Mouse (Mus musculus) neural tube, embryonic 10.5 days (tissue): ENCODE results near the gene Ppif.

ENCODE experiments used
- DNase-seq: peaks from one replicate; pipeline ENCODE4 v3.0.0-alpha.2; 2017; ENCODE audit warnings: low spot score; ENCODE audit errors: extremely low spot score

Ppif gene

DNA sequence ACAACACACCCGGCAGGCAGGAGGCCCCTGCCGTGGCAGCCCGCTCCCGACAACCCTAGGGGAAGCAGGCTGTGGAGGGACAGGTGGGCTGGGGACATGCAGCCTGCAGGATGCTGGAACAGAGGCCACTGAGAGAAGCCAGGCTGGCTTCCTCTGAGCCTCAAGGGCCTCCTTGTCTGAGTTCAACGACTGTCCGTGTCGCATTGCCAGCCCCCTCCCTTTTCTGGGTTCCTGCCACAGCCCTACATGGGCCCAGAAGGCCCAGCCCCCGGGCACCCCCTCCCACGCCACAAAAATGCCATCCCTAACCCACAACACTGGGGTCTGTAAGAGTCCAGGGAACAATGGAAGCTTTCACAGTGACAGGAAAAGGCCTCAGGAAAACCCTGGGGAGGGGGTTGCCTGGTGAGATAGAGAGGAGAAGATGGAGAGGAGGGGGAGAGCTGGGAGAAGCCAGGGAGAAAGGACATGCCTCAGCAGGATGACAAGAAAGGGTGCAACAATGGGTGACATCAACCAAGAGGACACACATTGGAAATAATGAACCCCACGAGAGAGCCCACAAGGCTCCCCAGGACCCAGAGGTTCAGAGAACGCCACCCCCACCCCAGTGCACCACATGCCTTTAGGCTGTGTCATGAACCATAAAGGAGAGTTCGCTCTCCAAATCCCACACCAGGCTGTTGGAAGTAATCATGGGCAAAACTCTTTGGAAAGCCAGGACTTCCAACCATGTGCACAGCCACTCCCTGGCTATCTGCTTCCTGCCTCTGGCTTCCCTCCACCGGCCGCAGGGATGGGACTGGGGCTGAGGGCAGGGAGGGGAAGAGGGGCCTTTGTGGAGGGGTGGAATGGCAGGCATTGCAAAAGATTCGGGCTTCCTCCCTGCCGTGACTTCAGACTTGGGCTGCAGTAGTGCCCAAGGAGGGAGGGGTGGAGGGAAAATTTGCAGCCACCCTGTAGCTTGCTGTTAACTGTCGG, 41.1 kb downstream of the Ppif start:
- DNase-seq: no peak

- DNase-seq: no peak
Measured at GRCm38 (mm10) chr14:25736140-25736539, 42.2 kb downstream of the Ppif start.

GRCm38 (mm10) chr14:25736589-25736988, 42.6 kb downstream of the Ppif start:
- no peak for DNase-seq

GRCm38 (mm10) chr14:25738591-25739001, 44.6 kb downstream of the Ppif start:
- peak; percentile 50 for DNase-seq

- DNase-seq: no peak
Measured at GRCm38 (mm10) chr14:25739957-25740565, 46.1 kb downstream of the Ppif start.

GRCm38 (mm10) chr14:25741211-25741610, 47.3 kb downstream of the Ppif start:
- DNase-seq: no peak

DNA sequence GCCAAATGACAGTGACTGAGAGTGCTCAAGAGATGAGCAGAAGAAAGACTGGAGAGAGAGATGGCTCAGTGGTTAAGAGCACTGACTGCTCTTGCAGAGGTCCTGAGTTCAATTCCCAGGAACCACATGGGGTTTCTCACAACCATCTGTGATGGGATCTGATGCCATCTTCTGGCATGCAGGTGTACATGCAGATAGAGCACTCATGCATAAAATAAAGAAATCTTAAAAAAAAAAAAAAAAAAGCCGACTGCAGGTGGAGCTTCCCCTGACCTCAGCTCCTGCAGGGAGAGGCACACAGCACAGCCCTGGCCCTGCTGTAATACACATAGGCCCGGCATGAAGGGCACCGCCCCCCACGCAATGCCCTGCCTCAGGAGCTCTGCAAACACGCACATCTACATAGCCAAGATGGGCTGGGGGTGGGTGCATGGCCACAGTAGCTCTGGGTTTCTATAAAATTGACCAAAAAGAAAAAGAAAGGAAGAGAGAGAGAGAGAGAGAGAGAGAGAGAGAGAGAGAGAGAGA, 48.0 kb downstream of the Ppif start:
- DNase-seq: no peak

DNA sequence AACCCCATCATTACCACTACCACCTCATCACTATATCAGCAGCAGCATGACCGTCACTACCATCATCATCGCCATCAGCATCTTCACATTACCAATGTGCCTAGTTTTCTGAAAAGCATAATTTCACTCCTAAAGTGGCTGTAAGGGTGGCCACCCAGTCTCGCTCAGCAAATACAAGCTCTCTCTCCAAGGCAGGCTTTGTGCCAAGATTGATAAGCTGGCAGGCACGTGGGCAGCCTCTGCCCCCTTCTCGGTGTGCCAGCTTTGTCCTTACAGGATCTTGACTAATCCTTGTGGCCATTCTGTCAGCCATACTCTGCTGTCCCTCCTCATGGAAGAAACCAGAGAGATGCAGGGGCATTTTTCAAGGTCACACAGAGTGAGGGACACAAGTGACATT, 49.0 kb downstream of the Ppif start:
- DNase-seq: no peak

DNA sequence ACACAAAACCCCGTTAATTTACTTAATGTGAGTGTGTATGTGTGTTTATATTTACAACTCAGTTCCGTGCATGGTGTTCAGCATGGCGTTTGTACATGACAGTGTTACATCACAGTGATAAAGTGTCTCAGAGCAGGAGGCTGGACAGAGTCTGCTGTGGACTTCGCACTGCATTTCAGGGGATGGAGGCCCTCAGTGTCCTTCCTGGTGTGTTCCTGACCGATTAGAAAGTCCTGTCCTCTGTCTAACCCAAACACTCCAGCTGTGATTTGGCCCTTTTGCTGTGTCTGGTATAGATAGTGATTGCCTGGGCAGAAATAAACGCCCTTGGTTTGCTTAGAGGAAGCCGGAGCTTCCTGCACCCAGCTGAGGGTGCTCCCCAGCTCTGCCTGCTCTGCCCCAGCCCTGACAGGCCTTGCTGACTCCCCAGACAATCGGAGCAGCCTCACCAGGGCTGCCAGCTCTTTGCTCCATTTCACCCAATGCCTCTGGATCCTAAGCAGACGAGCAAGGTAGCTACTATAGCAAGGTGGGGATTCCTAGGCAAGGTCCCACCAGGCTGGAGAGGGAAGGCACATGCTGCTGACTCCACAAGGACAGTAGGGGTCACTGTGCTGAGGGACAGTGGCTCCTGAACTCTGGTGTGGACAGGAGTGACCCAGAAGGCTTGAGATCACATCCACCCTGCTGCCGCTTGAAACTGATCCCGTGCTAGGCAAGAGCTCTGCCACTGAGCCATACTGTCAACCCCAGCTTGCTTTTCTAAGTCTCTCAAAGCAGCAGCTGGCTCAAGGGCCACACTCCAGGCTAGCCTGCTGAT, 51.6 kb downstream of the Ppif start:
- DNase-seq: no peak

- no peak for DNase-seq
Measured at GRCm38 (mm10) chr14:25746371-25746770, 52.4 kb downstream of the Ppif start.

GRCm38 (mm10) chr14:25746971-25747945, 53.3 kb downstream of the Ppif start:
- DNase-seq: no peak

GRCm38 (mm10) chr14:25747996-25748756, 54.2 kb downstream of the Ppif start:
- no peak for DNase-seq

DNA sequence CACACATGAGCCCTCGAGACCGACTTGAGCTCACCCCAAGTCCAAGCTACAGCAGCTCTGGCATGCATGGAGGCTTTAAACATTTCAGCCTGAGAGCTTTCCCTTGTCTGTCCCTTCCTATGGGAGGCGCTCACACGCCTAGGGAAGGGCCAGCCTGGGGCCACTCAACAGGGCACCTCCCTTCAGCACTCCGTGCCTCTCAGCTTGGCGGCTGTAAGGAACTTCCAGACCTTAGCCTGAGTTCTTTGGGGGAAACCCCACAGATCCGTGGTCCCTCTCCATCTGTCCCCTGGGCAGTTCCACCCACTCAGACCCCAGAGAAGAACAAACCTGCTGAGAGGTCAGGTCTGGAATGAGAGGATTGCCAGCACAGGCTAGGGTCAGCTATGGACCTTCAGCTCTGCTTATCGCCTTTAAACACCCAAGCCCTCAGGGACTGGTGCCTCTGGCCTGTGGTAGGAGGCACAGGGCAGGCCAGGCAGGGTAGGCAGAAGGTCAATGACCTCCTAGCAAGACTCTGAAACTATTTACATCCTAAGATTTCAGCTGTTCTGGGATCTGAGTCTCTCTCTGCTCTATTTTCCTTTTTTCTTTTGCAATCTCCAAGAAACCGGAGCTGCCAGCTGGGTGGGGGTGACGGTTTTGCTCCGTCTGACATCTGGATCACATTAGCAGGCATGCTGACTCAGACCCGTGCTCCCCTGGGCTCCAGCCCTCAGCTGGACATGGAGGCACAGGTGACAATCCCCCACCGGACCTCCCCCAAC, 55.4 kb downstream of the Ppif start:
- peak; percentile 62 for DNase-seq
